Mouse (Mus musculus) kidney, postnatal 0 days (tissue): ENCODE measurements around the gene Ccer2. TPM values are rescaled to one million over a fixed set of nuclear protein-coding genes. Genes with fewer than 3 reads are reported as not detected.

Experiments used
- ATAC-seq: fragments of 200-750 bp; cut with Nextera tagmentation; replicated peaks from 2 replicates; pipeline ENCODE4 v1.8.0; 2017; ENCODE audit warnings: low read depth, moderate number of reproducible peaks, moderate TSS enrichment, moderate library complexity; ENCODE audit not compliant: low FRiP score
- DNase-seq: peaks from one replicate; pipeline ENCODE4 v3.0.0-alpha.2; 2016; ENCODE audit warnings: low spot score
- H3K27ac ChIP-seq: fragments of 300-500 bp; sonication (generic); 2 replicates; pipeline ENCODE4 v1.5.1; 2014; ENCODE audit warnings: mild to moderate bottlenecking
- H3K27me3 ChIP-seq: fragments of 300-500 bp; sonication (generic); 2 replicates; pipeline ENCODE4 v1.6.1; 2014; ENCODE audit warnings: low read length, mixed read lengths; ENCODE audit not compliant: insufficient read depth
- H3K36me3 ChIP-seq: fragments of 300-500 bp; sonication (generic); 2 replicates; pipeline ENCODE4 v1.6.1; 2014; ENCODE audit warnings: low read length, mixed read lengths; ENCODE audit not compliant: insufficient read depth
- H3K4me1 ChIP-seq: fragments of 300-500 bp; sonication (generic); replicated peaks from 2 replicates; pipeline ENCODE4 v1.6.1; 2014; ENCODE audit warnings: antibody characterized with exemption, low read length, mixed read lengths; ENCODE audit not compliant: insufficient read depth
- H3K4me2 ChIP-seq: fragments of 300-500 bp; sonication (generic); 2 replicates; pipeline ENCODE4 v1.6.1; 2014; ENCODE audit warnings: mild to moderate bottlenecking, low read length, moderate library complexity, mixed read lengths
- H3K4me3 ChIP-seq: fragments of 300-500 bp; sonication (generic); replicated peaks from 2 replicates; pipeline ENCODE4 v1.5.1; 2014; ENCODE audit warnings: low read depth, low read length
- H3K9ac ChIP-seq: fragments of 300-500 bp; sonication (generic); 2 replicates; pipeline ENCODE4 v1.6.1; 2014; ENCODE audit warnings: low read depth, low read length
- H3K9me3 ChIP-seq: fragments of 300-500 bp; sonication (generic); replicated peaks from 2 replicates; pipeline ENCODE4 v1.6.1; 2016; ENCODE audit warnings: low read length, inconsistent platforms, mixed read lengths
- CTCF ChIP-seq: IDR thresholded peaks from 2 replicates; pipeline ENCODE4 v1.5.1; 2016; ENCODE audit warnings: antibody characterized with exemption, low read depth, mild to moderate bottlenecking, moderate library complexity
- whole genome bisulfite sequencing: fragments of 180-500 bp; shearing (Covaris S2); extraction: QIAGEN DNeasy Blood & Tissue Kit; methylation state at CpG from one replicate; pipeline ENCODE4 v1.1.7; 2014; 5-methylcytosine and 5-hydroxymethylcytosine counted together
- polyA plus RNA-seq: library from polyadenylated mRNA; unstranded; fragments of >200 nt; fragmentation: Nextera tagmentation; extraction: Ambion mirVana; gene quantifications from 2 replicates; pipeline ENCODE4 v1.2.1, GENCODE M21; 2015

Ccer2 gene
- polyA plus RNA-seq, 1 experiment from 2014 or later, result not detected

- no peak overlapping the region for H3K4me3 ChIP-seq
- no peak for TF ChIP-seq CTCF
- no peak overlapping the region for H3K27ac ChIP-seq
- no peak overlapping the region for H3K9ac ChIP-seq
- no peaks in the 10 kb centered on the region for H3K27me3 ChIP-seq
- 66% methylated on average over 10 of the region's 10 CpGs for WGBS
- peaks cover 5% of the 10 kb centered on the region; the same call in 1 of the 2 replicates for H3K4me1 ChIP-seq
- H3K4me2 ChIP-seq, result peak overlapping the region; percentile 79; the same call in 1 of the 2 replicates
- no peaks in the 10 kb centered on the region for H3K36me3 ChIP-seq
- DNase-seq (peak; percentile 54), ATAC-seq (no peak)
- H3K9me3 ChIP-seq, result no peaks in the 10 kb centered on the region
Observed at GRCm38 (mm10) chr7:28717726-28718125, 38.2 kb upstream of the Ccer2 start.

DNA sequence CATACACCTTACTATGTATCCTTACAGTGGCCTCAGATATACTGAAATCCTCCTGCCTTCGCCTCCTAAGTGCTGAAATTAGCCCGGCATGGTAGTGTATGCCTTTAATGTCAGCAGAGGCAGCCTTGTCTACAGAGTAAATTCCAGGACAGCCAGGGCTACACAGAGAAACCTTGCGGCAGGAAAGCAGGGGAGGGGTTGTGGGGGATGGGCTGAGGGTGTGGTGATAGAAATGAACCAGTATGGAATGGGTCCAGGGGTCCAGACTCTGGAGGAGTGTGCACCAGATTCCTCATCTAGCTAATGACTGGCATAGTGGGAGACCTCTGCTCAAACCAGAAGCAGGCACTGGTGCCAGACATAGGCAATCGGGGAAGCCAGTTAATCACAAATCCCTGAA, 36.8 kb upstream of the Ccer2 start:
- Histone ChIP-seq H3K4me3 (no peak overlapping the region), H3K4me2 (no peak overlapping the region), H3K9ac (no peak overlapping the region), H3K27me3 (no peaks in the 10 kb centered on the region), H3K4me1 (0 out of 2 replicates have a peak, but pooled peaks cover 5% of the 10 kb centered on the region), H3K36me3 (no peaks in the 10 kb centered on the region), H3K9me3 (no peaks in the 10 kb centered on the region), H3K27ac (no peak overlapping the region)
- no peak for ATAC-seq
- no peak for TF ChIP-seq CTCF
- DNase-seq, result no peak
- 49% methylated on average over 4 of the region's 4 CpGs for WGBS

- no peak overlapping the region for H3K4me3 ChIP-seq
- no peak for TF ChIP-seq CTCF
- 81% methylated on average over 2 of the region's 2 CpGs for WGBS
Observed at GRCm38 (mm10) chr7:28719650-28720049, 36.3 kb upstream of the Ccer2 start.

GRCm38 (mm10) chr7:28720753-28721537, 35.0 kb upstream of the Ccer2 start:
- no peak for ATAC-seq
- Histone ChIP-seq H3K4me2 (no peak overlapping the region), H3K27ac (no peak overlapping the region), H3K4me1 (0 out of 2 replicates have a peak, but pooled peaks cover 5% of the 10 kb centered on the region), H3K9me3 (no peaks in the 10 kb centered on the region), H3K36me3 (no peaks in the 10 kb centered on the region), H3K9ac (no peak overlapping the region), H3K4me3 (no peak overlapping the region), H3K27me3 (no peaks in the 10 kb centered on the region)
- no peak for DNase-seq
- 72% methylated on average over 3 of the region's 3 CpGs for WGBS
- no peak for TF ChIP-seq CTCF

More at GRCm38 (mm10) chr7:28719650-28720049, 36.3 kb upstream of the Ccer2 start:
- ATAC-seq (no peak), DNase-seq (no peak)
- 0 out of 2 replicates have a peak, but pooled peaks cover 5% of the 10 kb centered on the region for H3K4me1 ChIP-seq
- no peaks in the 10 kb centered on the region for H3K27me3 ChIP-seq
- H3K9me3 ChIP-seq, result no peaks in the 10 kb centered on the region
- H3K4me2 ChIP-seq, result no peak overlapping the region
- H3K9ac ChIP-seq, result no peak overlapping the region
- no peak overlapping the region for H3K27ac ChIP-seq
- no peaks in the 10 kb centered on the region for H3K36me3 ChIP-seq

- H3K27ac ChIP-seq, result no peak overlapping the region
- H3K4me3 ChIP-seq, result no peak overlapping the region
- no peak for ATAC-seq
- no peak overlapping the region for H3K9ac ChIP-seq
- TF ChIP-seq CTCF, result peak; percentile 47
- H3K27me3 ChIP-seq, result no peaks in the 10 kb centered on the region
- H3K4me1 ChIP-seq, result no peaks in the 10 kb centered on the region
- H3K36me3 ChIP-seq, result no peaks in the 10 kb centered on the region
- WGBS, result 93% methylated on average over 7 of the region's 7 CpGs
- no peak for DNase-seq
- H3K4me2 ChIP-seq, result no peak overlapping the region
- no peaks in the 10 kb centered on the region for H3K9me3 ChIP-seq
Observed at GRCm38 (mm10) chr7:28722079-28722478, 33.9 kb upstream of the Ccer2 start.

GRCm38 (mm10) chr7:28724613-28725012, 31.4 kb upstream of the Ccer2 start:
- DNase-seq (no peak), ATAC-seq (no peak)
- Histone ChIP-seq H3K27me3 (no peaks in the 10 kb centered on the region), H3K4me3 (no peak overlapping the region), H3K27ac (no peak overlapping the region), H3K4me1 (no peaks in the 10 kb centered on the region), H3K4me2 (no peak overlapping the region), H3K9me3 (no peaks in the 10 kb centered on the region), H3K9ac (no peak overlapping the region), H3K36me3 (no peaks in the 10 kb centered on the region)
- 96% methylated on average over 2 of the region's 2 CpGs for WGBS
- no peak for TF ChIP-seq CTCF

GRCm38 (mm10) chr7:28726600-28726999, 29.4 kb upstream of the Ccer2 start:
- no peak overlapping the region for H3K4me3 ChIP-seq
- H3K4me2 ChIP-seq, result no peak overlapping the region
- no peaks in the 10 kb centered on the region for H3K9me3 ChIP-seq
- DNase-seq (peak; percentile 80), ATAC-seq (0 out of 2 replicates have a peak, but pooled peaks have one; percentile 59)
- no peaks in the 10 kb centered on the region for H3K4me1 ChIP-seq
- no peaks in the 10 kb centered on the region for H3K27me3 ChIP-seq
- WGBS, result 6% methylated on average over 14 of the region's 14 CpGs
- H3K36me3 ChIP-seq, result no peaks in the 10 kb centered on the region
- H3K9ac ChIP-seq, result no peak overlapping the region
- peak; percentile 86 for TF ChIP-seq CTCF
- no peak overlapping the region for H3K27ac ChIP-seq
